Mouse (Mus musculus) cerebellum, postnatal 36 days (tissue): ENCODE results near the gene P4ha3.

Experiments
- DNase-seq, 2 experiments: peaks; one replicate each; pipeline ENCODE4 v3.0.0; 2021 to 2022; ENCODE audit warnings: mixed read lengths in 2 of 2

P4ha3 gene

GRCm38 (mm10) chr7:100307872-100308653 lies 22.7 kb downstream of the P4ha3 start:
- DNase-seq, result no peak

GRCm38 (mm10) chr7:100309216-100309615 lies 23.9 kb downstream of the P4ha3 start:
- DNase-seq, result no peak

- DNase-seq, result no peak
Observed at GRCm38 (mm10) chr7:100309679-100310078, 24.4 kb downstream of the P4ha3 start.

- DNase-seq, result no peak
Observed at GRCm38 (mm10) chr7:100310290-100310689, 25.0 kb downstream of the P4ha3 start.

GRCm38 (mm10) chr7:100312716-100313115 lies 27.4 kb downstream of the P4ha3 start:
- no peak for DNase-seq

GRCm38 (mm10) chr7:100316924-100317323 lies 31.6 kb downstream of the P4ha3 start:
- DNase-seq, result no peak

GRCm38 (mm10) chr7:100317534-100317933 lies 32.2 kb downstream of the P4ha3 start:
- no peak for DNase-seq

GRCm38 (mm10) chr7:100323721-100324120 lies 38.4 kb downstream of the P4ha3 start:
- no peak for DNase-seq

GRCm38 (mm10) chr7:100325482-100325881 lies 40.2 kb downstream of the P4ha3 start:
- peak; percentile 36 to 43 for DNase-seq

- DNase-seq, result no peak
Observed at GRCm38 (mm10) chr7:100327514-100327913, 42.2 kb downstream of the P4ha3 start.

GRCm38 (mm10) chr7:100328636-100329035 lies 43.3 kb downstream of the P4ha3 start:
- DNase-seq, result no peak

- DNase-seq, result no peak
Observed at GRCm38 (mm10) chr7:100331269-100331668, 45.9 kb downstream of the P4ha3 start.

- no peak for DNase-seq
Observed at GRCm38 (mm10) chr7:100335921-100336320, 50.6 kb downstream of the P4ha3 start.

GRCm38 (mm10) chr7:100354984-100355383 lies 69.7 kb downstream of the P4ha3 start:
- no peak for DNase-seq

GRCm38 (mm10) chr7:100356324-100356723 lies 71.0 kb downstream of the P4ha3 start:
- DNase-seq, result no peak

GRCm38 (mm10) chr7:100356768-100357167 lies 71.4 kb downstream of the P4ha3 start:
- DNase-seq, result no peak

- DNase-seq, result no peak
Observed at GRCm38 (mm10) chr7:100357856-100358255, 72.5 kb downstream of the P4ha3 start.

GRCm38 (mm10) chr7:100363162-100363561 lies 77.8 kb downstream of the P4ha3 start:
- no peak for DNase-seq

GRCm38 (mm10) chr7:100364888-100365287 lies 79.6 kb downstream of the P4ha3 start:
- no peak for DNase-seq
